Mouse (Mus musculus) monocyte, adult 5-6 weeks (primary cell): ENCODE results near the gene Tmem91. TPM values are rescaled to one million over a fixed set of nuclear protein-coding genes. Genes with fewer than 3 reads are reported as not detected.
"Not testable (repeated sequence)": the region's sequence is repeated elsewhere in the genome, so short reads cannot be mapped to it uniquely, and the experiment has no call there.

Experiments used
- ATAC-seq: fragments of 153-309, 156-312 bp; replicated peaks from 2 replicates; pipeline ENCODE4 v1.8.0; 2017; ENCODE audit warnings: mild to moderate bottlenecking; ENCODE audit not compliant: low TSS enrichment, insufficient number of reproducible peaks, severe bottlenecking, poor library complexity, low FRiP score
- total RNA-seq: library from RNA; stranded (forward); fragments of 200-1000, 200-491, 200-594 nt; gene quantifications from 3 replicates; pipeline ENCODE4 v1.2.3, GENCODE M21; 2017

Gene Tmem91
- 0.29 to 1.2 TPM (median 0.96 TPM) in 3 replicates for total RNA-seq

- ATAC-seq = 0 out of 2 replicates have a peak, but pooled peaks have one; percentile 1
Observed at GRCm38 (mm10) chr7:25674719-25675300, at the start of gene Tmem91. TSS of gene Tmem91 (minus strand) at chr7:25675166.

- ATAC-seq = not testable (repeated sequence)
Observed at GRCm38 (mm10) chr7:25721776-25722175, 46.8 kb upstream of the Tmem91 start.

GRCm38 (mm10) chr7:25720760-25721159, 45.8 kb upstream of the Tmem91 start:
- no peak for ATAC-seq

GRCm38 (mm10) chr7:25719761-25720610, 45.0 kb upstream of the Tmem91 start:
- ATAC-seq = 0 out of 2 replicates have a peak, but pooled peaks have one; percentile 20

- peak; percentile 74 for ATAC-seq
Observed at GRCm38 (mm10) chr7:25718788-25719417, 43.9 kb upstream of the Tmem91 start, which contains the start of gene Ccdc97. TSS of gene Ccdc97 (minus strand) at chr7:25719088.

- ATAC-seq = no peak
Observed at GRCm38 (mm10) chr7:25717478-25717877, 42.5 kb upstream of the Tmem91 start.

GRCm38 (mm10) chr7:25715731-25716271, 40.8 kb upstream of the Tmem91 start:
- ATAC-seq = no peak

GRCm38 (mm10) chr7:25714581-25714980, 39.6 kb upstream of the Tmem91 start:
- no peak for ATAC-seq

GRCm38 (mm10) chr7:25712801-25713200, 37.8 kb upstream of the Tmem91 start:
- ATAC-seq = no peak

- ATAC-seq = peak; percentile 20
Observed at GRCm38 (mm10) chr7:25711731-25712197, 36.8 kb upstream of the Tmem91 start.

GRCm38 (mm10) chr7:25711165-25711564, 36.2 kb upstream of the Tmem91 start:
- no peak for ATAC-seq

- no peak for ATAC-seq
Observed at GRCm38 (mm10) chr7:25710519-25711130, 35.7 kb upstream of the Tmem91 start.

GRCm38 (mm10) chr7:25709961-25710360, 35.0 kb upstream of the Tmem91 start:
- no peak for ATAC-seq

- ATAC-seq = peak; percentile 43
Observed at GRCm38 (mm10) chr7:25707581-25708292, 32.8 kb upstream of the Tmem91 start.

- peak; percentile 32 for ATAC-seq
Observed at GRCm38 (mm10) chr7:25706578-25707170, 31.7 kb upstream of the Tmem91 start.

GRCm38 (mm10) chr7:25705801-25706251, 30.9 kb upstream of the Tmem91 start:
- peak; percentile 25 for ATAC-seq

GRCm38 (mm10) chr7:25704716-25705364, 29.9 kb upstream of the Tmem91 start:
- ATAC-seq = no peak
